Comparison of ENCODE assay signal across 9 mouse cellular contexts in genomic region chr4:106803781-106804180, GRCm38 (mm10). TPM values are rescaled to one million over a fixed set of nuclear protein-coding genes. Genes with fewer than 3 reads are reported as not detected.
DNase-seq lines count a peak whose midpoint lies in the region; ATAC-seq and TF ChIP-seq lines count a peak whose summit lies in the region.
"Had no signal": no experiment of that assay in that cellular context is flagged by ENCODE, and none has a peak within 500 bp of the region (broad histone marks: within the 10 kb centered on the region; RNA-seq: fewer than 3 reads in every experiment).

No protein-coding gene starts in this region.

- no peak overlapping the region for H3K27ac ChIP-seq in hindbrain, postnatal 0 days
- no peak overlapping the region for H3K27ac ChIP-seq in hindbrain, embryonic 10.5 days
- H3K27ac ChIP-seq: embryonic facial prominence, embryonic 13.5 days had no signal

- CTCF ChIA-PET in Patski (lab: Charles Lee), result no interaction called here

- in situ Hi-C loops in Patski (cut with MboI; ENCODE audit: low pct_unique_long_range_greater_than_20kb), result no loop called here

- WGBS in hindbrain, postnatal 0 days, result 89% methylated on average over 4 of the region's 4 CpGs
- WGBS in hindbrain, embryonic 10.5 days, result 80% methylated on average over 4 of the region's 4 CpGs

- no peak overlapping the region for H3K4me3 ChIP-seq in hindbrain, postnatal 0 days (ENCODE audit: low read length)
- no peak overlapping the region for H3K4me3 ChIP-seq in hindbrain, embryonic 10.5 days

- H3K27me3 ChIP-seq in hindbrain, postnatal 0 days (ENCODE audit: insufficient read depth, low read length), result no peaks in the 10 kb centered on the region
- peaks cover 32% of the 10 kb centered on the region for H3K27me3 ChIP-seq in hindbrain, embryonic 10.5 days (ENCODE audit: insufficient read depth, poor library complexity, severe bottlenecking)
- H3K27me3 ChIP-seq in Patski, result no peaks in the 10 kb centered on the region

- TF ChIP-seq CTCF in hindbrain, postnatal 0 days (IDR thresholded peaks at IDR 0.05; ENCODE audit: low read depth), result peak; percentile 38
- peak; percentile 15 for TF ChIP-seq CTCF in Patski (IDR thresholded peaks at IDR 0.05)

- no peaks in the 10 kb centered on the region for H3K9me3 ChIP-seq in hindbrain, postnatal 0 days (ENCODE audit: low read length)
- no peaks in the 10 kb centered on the region for H3K9me3 ChIP-seq in hindbrain, embryonic 10.5 days
- H3K9me3 ChIP-seq: embryonic facial prominence, embryonic 13.5 days had no signal

- no peaks in the 10 kb centered on the region for H3K36me3 ChIP-seq in hindbrain, postnatal 0 days (ENCODE audit: insufficient read depth, low read length)
- H3K36me3 ChIP-seq in hindbrain, embryonic 10.5 days, result no peaks in the 10 kb centered on the region
- H3K36me3 ChIP-seq: embryonic facial prominence, embryonic 13.5 days had no signal

- H3K4me1 ChIP-seq in hindbrain, postnatal 0 days (ENCODE audit: insufficient read depth, low read length), result no peaks in the 10 kb centered on the region
- peaks cover 36% of the 10 kb centered on the region for H3K4me1 ChIP-seq in hindbrain, embryonic 10.5 days (replicated peaks)

- DNase-seq in hindbrain, postnatal 0 days (ENCODE audit: low spot score), result no peak
- DNase-seq in hindbrain, embryonic 10.5 days (ENCODE audit: low spot score), result no peak
- DNase-seq in Patski (ENCODE audit: low read depth, low spot score) (no peak), liver (peak; percentile 70)
- peak; percentile 55 to 78 for DNase-seq in spleen, postnatal 4 days (ENCODE audit: low spot score in 2 of 2)
- no peak for DNase-seq in testis, postnatal 14 days (ENCODE audit: low spot score)
- DNase-seq in testis, postnatal 10 days (ENCODE audit: low spot score), result no peak
- no peak for DNase-seq in yolk sac, embryonic 10.5 days (ENCODE audit: low spot score)

- POLR2A ChIA-PET in Patski (lab: Charles Lee), result no interaction called here

- H3K9ac ChIP-seq in hindbrain, postnatal 0 days (replicated peaks; ENCODE audit: low read length), result no peak overlapping the region

- no peak for ATAC-seq in hindbrain, postnatal 0 days
- no peak for ATAC-seq in Patski

- no peak overlapping the region for H3K4me2 ChIP-seq in hindbrain, postnatal 0 days (ENCODE audit: low read depth, low read length)

RNA-seq across cellular contexts. Expression of gene Acot11, which starts 1.0 kb away (rescaled TPM):
- total RNA-seq in hindbrain, postnatal 0 days (2014; rRNA removed), result 11.1 and 12.2 TPM in 2 replicates
- polyA plus RNA-seq in hindbrain, postnatal 0 days (2015; fragmentation: Nextera tagmentation; extraction: Ambion mirVana), result 2.0 and 2.7 TPM in 2 replicates
- 1.8 and 2.2 TPM in 2 replicates for polyA plus RNA-seq in hindbrain, embryonic 10.5 days (2016; fragmentation: Nextera tagmentation; extraction: Ambion mirVana)
- polyA plus RNA-seq in Patski (2021), result 0.23 TPM

Comparison
In these comparisons a context has a peak if more than half of its experiments do, and no peak if none do; other contexts are left out.
1. DNase-seq: peak in liver (single experiment) and spleen, postnatal 4 days (2 of 2); none in hindbrain, postnatal 0 days (single experiment), hindbrain, embryonic 10.5 days (single experiment), Patski (single experiment), testis, postnatal 14 days (single experiment), testis, postnatal 10 days (single experiment) and yolk sac, embryonic 10.5 days (single experiment).